Mouse (Mus musculus) midbrain, embryonic 14.5 days (tissue): ENCODE data around the gene Atp6v1e1. TPM values are rescaled to one million over a fixed set of nuclear protein-coding genes. Genes with fewer than 3 reads are reported as not detected.

Source experiments
- ATAC-seq: fragments of 200-750 bp; cut with Nextera tagmentation; 2 replicates; pipeline ENCODE4 v1.8.0; 2017; ENCODE audit warnings: moderate number of reproducible peaks, moderate library complexity; ENCODE audit not compliant: low FRiP score, low TSS enrichment
- DNase-seq: peaks from one replicate; pipeline ENCODE4 v3.0.0-alpha.2; 2015
- H3K27ac ChIP-seq: fragments of 300-500 bp; sonication (generic); replicated peaks from 2 replicates; pipeline ENCODE4 v1.5.1; 2014; ENCODE audit warnings: mild to moderate bottlenecking, low read depth, low read length, moderate library complexity
- H3K27me3 ChIP-seq: fragments of 300-500 bp; sonication (generic); 2 replicates; pipeline ENCODE4 v1.6.1; 2014; ENCODE audit warnings: low read length, control low read depth, mixed read lengths; ENCODE audit not compliant: control insufficient read depth, insufficient read depth
- H3K36me3 ChIP-seq: fragments of 300-500 bp; sonication (generic); 2 replicates; pipeline ENCODE4 v1.6.1; 2014; ENCODE audit warnings: low read length, control low read depth; ENCODE audit not compliant: control insufficient read depth, insufficient read depth
- H3K4me1 ChIP-seq: fragments of 300-500 bp; sonication (generic); 2 replicates; pipeline ENCODE4 v1.6.1; 2014; ENCODE audit warnings: mild to moderate bottlenecking, antibody characterized with exemption, low read length, control low read depth; ENCODE audit not compliant: control insufficient read depth, insufficient read depth
- H3K4me2 ChIP-seq: fragments of 300-500 bp; sonication (generic); 2 replicates; pipeline ENCODE4 v1.6.1; 2014; ENCODE audit warnings: mild to moderate bottlenecking, low read length, moderate library complexity
- H3K4me3 ChIP-seq: fragments of 300-500 bp; sonication (generic); replicated peaks from 2 replicates; pipeline ENCODE4 v1.5.1; 2014; ENCODE audit warnings: low read depth, low read length
- H3K9ac ChIP-seq: fragments of 300-500 bp; sonication (generic); replicated peaks from 2 replicates; pipeline ENCODE4 v1.6.1; 2014; ENCODE audit warnings: mild to moderate bottlenecking, low read length, moderate library complexity
- H3K9me3 ChIP-seq: fragments of 300-500 bp; sonication (generic); 2 replicates; pipeline ENCODE4 v1.6.1; 2016; ENCODE audit warnings: low read length, control low read depth, mixed read lengths; ENCODE audit not compliant: control insufficient read depth
- WGBS: fragments of 180-500 bp; shearing (Covaris S2); extraction: QIAGEN DNeasy Blood & Tissue Kit; methylation state at CpG from one replicate; pipeline ENCODE4 v1.1.7; 2014; 5-methylcytosine and 5-hydroxymethylcytosine counted together
- microRNA-seq: library from miRNA; unstranded; fragments of <30 nt; microRNA quantifications from one replicate; pipeline ENCODE4, GENCODE M21; 2016
- polyA plus RNA-seq: library from polyadenylated mRNA; unstranded; fragments of >200 nt; fragmentation: Nextera tagmentation; extraction: Ambion mirVana; gene quantifications from 2 replicates; pipeline ENCODE4 v1.2.1, GENCODE M21; 2014

Gene Atp6v1e1
- polyA plus RNA-seq, 1 experiment from 2014 or later: 263 TPM

- no peak overlapping the region for H3K9ac ChIP-seq
- no peaks in the 10 kb centered on the region for H3K27me3 ChIP-seq
- DNase-seq (no peak), ATAC-seq (no peak)
- H3K9me3 ChIP-seq: no peaks in the 10 kb centered on the region
- 89% methylated on average over 1 of the region's 1 CpGs for WGBS
- H3K4me2 ChIP-seq: no peak overlapping the region
- H3K36me3 ChIP-seq: 0 out of 2 replicates have a peak, but pooled peaks cover 3% of the 10 kb centered on the region
- H3K4me1 ChIP-seq: peaks cover 23% of the 10 kb centered on the region
- no peak overlapping the region for H3K4me3 ChIP-seq
- no peak overlapping the region for H3K27ac ChIP-seq
Measured at GRCm38 (mm10) chr6:120771366-120771765, 51.2 kb downstream of the Atp6v1e1 start.

GRCm38 (mm10) chr6:120769972-120770371 is 52.6 kb downstream of the Atp6v1e1 start:
- no peak overlapping the region for H3K9ac ChIP-seq
- peaks cover 14% of the 10 kb centered on the region for H3K36me3 ChIP-seq
- WGBS: 95% methylated on average over 1 of the region's 1 CpGs

DNA sequence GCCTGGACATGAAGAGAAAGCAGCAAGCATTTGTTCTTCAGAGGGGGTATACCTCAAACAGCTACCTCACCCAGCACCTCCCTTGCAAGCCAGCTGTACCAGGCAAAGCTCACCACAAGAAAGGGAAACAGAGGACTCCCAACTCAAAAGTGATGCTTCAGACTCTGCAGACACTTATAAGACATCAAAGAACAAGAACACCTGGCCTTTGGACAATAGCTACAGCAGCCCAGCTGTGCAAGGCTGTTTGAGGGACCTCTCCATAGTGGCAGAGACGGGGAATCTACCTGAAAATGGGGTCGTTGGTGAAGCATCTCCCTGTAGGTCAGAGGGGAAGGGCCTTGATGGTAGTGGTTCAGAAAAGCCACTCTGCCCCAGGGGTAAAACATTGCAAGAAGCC is 61.4 kb downstream of the Atp6v1e1 start:
- peaks cover 75% of the 10 kb centered on the region for H3K36me3 ChIP-seq
- 85% methylated on average over 2 of the region's 2 CpGs for WGBS
- no peak overlapping the region for H3K9ac ChIP-seq

More at GRCm38 (mm10) chr6:120769972-120770371, 52.6 kb downstream of the Atp6v1e1 start:
- Histone ChIP-seq H3K4me1 (peaks cover 23% of the 10 kb centered on the region), H3K27ac (no peak overlapping the region), H3K27me3 (no peaks in the 10 kb centered on the region), H3K9me3 (no peaks in the 10 kb centered on the region), H3K4me2 (no peak overlapping the region), H3K4me3 (no peak overlapping the region)
- DNase-seq (no peak), ATAC-seq (no peak)

GRCm38 (mm10) chr6:120746416-120746815 is 76.2 kb downstream of the Atp6v1e1 start:
- Histone ChIP-seq H3K27ac (no peak overlapping the region), H3K9ac (no peak overlapping the region), H3K4me1 (no peaks in the 10 kb centered on the region), H3K4me3 (no peak overlapping the region), H3K36me3 (peaks cover 9% of the 10 kb centered on the region), H3K4me2 (no peak overlapping the region), H3K27me3 (no peaks in the 10 kb centered on the region), H3K9me3 (no peaks in the 10 kb centered on the region)
- ATAC-seq (no peak), DNase-seq (no peak)
- WGBS: 95% methylated on average over 2 of the region's 2 CpGs

More for the DNA sequence above, 61.4 kb downstream of the Atp6v1e1 start:
- Histone ChIP-seq H3K27ac (no peak overlapping the region), H3K4me1 (no peaks in the 10 kb centered on the region), H3K4me3 (no peak overlapping the region), H3K27me3 (no peaks in the 10 kb centered on the region), H3K4me2 (no peak overlapping the region), H3K9me3 (no peaks in the 10 kb centered on the region)
- ATAC-seq (no peak), DNase-seq (no peak)

Small RNA genes within 50 kb of the gene (microRNA-seq; reads per million reads assigned to microRNA genes)
- not detected for gene Gm25193

Other genes with a start within 250 kb of the Atp6v1e1 start
- 3.8 and 5.2 TPM in 2 replicates for gene Cecr2, start 156.4 kb downstream of the Atp6v1e1 start, polyA plus RNA-seq
- 8.3 and 10.8 TPM in 2 replicates for gene Slc25a18, start 49.2 kb downstream of the Atp6v1e1 start, polyA plus RNA-seq
- 18.7 and 33.1 TPM in 2 replicates for gene Bcl2l13, start 13.4 kb upstream of the Atp6v1e1 start, polyA plus RNA-seq
- 41.7 and 46.4 TPM in 2 replicates for gene Bid, start 94.1 kb upstream of the Atp6v1e1 start, polyA plus RNA-seq